Mouse (Mus musculus) hindbrain, embryonic 11.5 days (tissue): ENCODE data around the gene Ccdc162. TPM values are rescaled to one million over a fixed set of nuclear protein-coding genes. Genes with fewer than 3 reads are reported as not detected.

Experiments
- ATAC-seq: fragments of 200-750 bp; cut with Nextera tagmentation; 2 replicates; pipeline ENCODE4 v1.8.0; 2017; ENCODE audit warnings: mild to moderate bottlenecking, moderate TSS enrichment, moderate library complexity; ENCODE audit not compliant: low FRiP score
- DNase-seq: peaks from one replicate; pipeline ENCODE4 v3.0.0-alpha.2; 2015; ENCODE audit warnings: low spot score
- H3K27ac ChIP-seq: fragments of 300-500 bp; sonication (generic); 2 replicates; pipeline ENCODE4 v1.5.1; 2014; ENCODE audit warnings: mild to moderate bottlenecking, low read depth, low read length
- H3K27me3 ChIP-seq: fragments of 300-500 bp; sonication (generic); 2 replicates; pipeline ENCODE4 v1.6.1; 2014; ENCODE audit warnings: mild to moderate bottlenecking, low read length, moderate library complexity, mixed read lengths; ENCODE audit not compliant: control insufficient read depth, insufficient read depth
- H3K36me3 ChIP-seq: fragments of 300-500 bp; sonication (generic); 2 replicates; pipeline ENCODE4 v1.6.1; 2014; ENCODE audit warnings: mild to moderate bottlenecking, low read length, moderate library complexity, mixed read lengths; ENCODE audit not compliant: control insufficient read depth, insufficient read depth
- H3K4me1 ChIP-seq: fragments of 300-500 bp; sonication (generic); replicated peaks from 2 replicates; pipeline ENCODE4 v1.6.1; 2014; ENCODE audit warnings: low read length, mixed read lengths; ENCODE audit not compliant: control insufficient read depth, insufficient read depth
- H3K4me2 ChIP-seq: fragments of 300-500 bp; sonication (generic); replicated peaks from 2 replicates; pipeline ENCODE4 v1.6.1; 2014; ENCODE audit warnings: mild to moderate bottlenecking, low read depth, low read length
- H3K4me3 ChIP-seq: fragments of 300-500 bp; sonication (generic); 2 replicates; pipeline ENCODE4 v1.5.1; 2014; ENCODE audit warnings: low read depth, low read length
- H3K9ac ChIP-seq: fragments of 300-500 bp; sonication (generic); 2 replicates; pipeline ENCODE4 v1.6.1; 2014; ENCODE audit warnings: low read depth, low read length
- H3K9me3 ChIP-seq: fragments of 300-500 bp; sonication (generic); 2 replicates; pipeline ENCODE4 v1.6.1; 2016; ENCODE audit warnings: low read length; ENCODE audit not compliant: control insufficient read depth
- WGBS: fragments of 180-500 bp; shearing (Covaris S2); extraction: QIAGEN DNeasy Blood & Tissue Kit; methylation state at CpG from one replicate; pipeline ENCODE4 v1.1.7; 2014; 5-methylcytosine and 5-hydroxymethylcytosine counted together
- polyA plus RNA-seq: library from polyadenylated mRNA; unstranded; fragments of >200 nt; fragmentation: Nextera tagmentation; extraction: Ambion mirVana; gene quantifications from 2 replicates; pipeline ENCODE4 v1.2.1, GENCODE M21; 2014

Gene Ccdc162
- polyA plus RNA-seq, 1 experiment from 2014 or later, result 0.74 TPM

DNA sequence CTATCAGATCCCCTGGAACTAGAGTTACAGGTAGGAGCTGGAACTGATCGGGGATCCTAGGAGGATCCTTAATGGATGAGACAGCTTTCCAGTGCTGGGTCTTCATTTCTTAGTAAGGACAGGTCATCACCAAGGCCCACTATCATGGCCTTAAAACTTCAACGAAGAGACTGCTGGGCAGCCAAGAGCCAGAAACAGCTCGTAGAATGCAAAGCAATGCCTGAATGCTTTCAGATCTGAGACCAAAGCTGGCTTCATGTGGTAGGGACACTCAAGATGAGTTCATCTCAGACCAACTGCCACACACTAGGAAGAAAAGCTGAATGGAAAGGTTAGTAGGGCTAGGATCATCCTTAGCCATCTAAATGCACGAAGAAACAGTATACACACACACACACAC, 177.4 kb downstream of the Ccdc162 start:
- Histone ChIP-seq H3K4me3 (no peak overlapping the region), H3K36me3 (0 out of 2 replicates have a peak, but pooled peaks cover under 1% of the 10 kb centered on the region), H3K9me3 (no peaks in the 10 kb centered on the region), H3K27me3 (no peaks in the 10 kb centered on the region), H3K9ac (no peak overlapping the region), H3K4me1 (no peaks in the 10 kb centered on the region), H3K4me2 (no peak overlapping the region), H3K27ac (no peak overlapping the region)
- 92% methylated on average over 4 of the region's 4 CpGs for WGBS
- DNase-seq, result no peak
- no peak for ATAC-seq

DNA sequence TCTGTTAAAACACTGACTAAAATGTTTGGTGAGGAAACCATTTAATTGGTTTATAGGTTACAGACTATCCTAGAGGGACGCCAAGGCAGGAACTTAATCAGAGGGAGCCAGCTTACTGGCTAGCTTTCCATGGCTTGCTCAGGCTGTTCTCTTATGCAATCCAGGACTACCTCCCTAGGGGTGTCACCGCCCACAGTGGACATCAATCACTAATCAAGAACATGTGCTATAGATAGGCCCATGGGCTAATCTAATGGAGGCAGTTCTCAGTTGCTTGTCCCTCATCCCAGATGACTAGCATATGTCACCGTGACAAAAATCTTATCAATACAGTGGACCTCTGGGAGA, 178.5 kb downstream of the Ccdc162 start:
- WGBS, result 91% methylated on average over 3 of the region's 3 CpGs
- no peak for DNase-seq
- Histone ChIP-seq H3K36me3 (peaks cover 5% of the 10 kb centered on the region; the same call in 1 of the 2 replicates), H3K27me3 (no peaks in the 10 kb centered on the region), H3K4me3 (no peak overlapping the region), H3K4me1 (no peaks in the 10 kb centered on the region), H3K9me3 (no peaks in the 10 kb centered on the region), H3K4me2 (no peak overlapping the region), H3K9ac (no peak overlapping the region), H3K27ac (no peak overlapping the region)
- no peak for ATAC-seq

DNA sequence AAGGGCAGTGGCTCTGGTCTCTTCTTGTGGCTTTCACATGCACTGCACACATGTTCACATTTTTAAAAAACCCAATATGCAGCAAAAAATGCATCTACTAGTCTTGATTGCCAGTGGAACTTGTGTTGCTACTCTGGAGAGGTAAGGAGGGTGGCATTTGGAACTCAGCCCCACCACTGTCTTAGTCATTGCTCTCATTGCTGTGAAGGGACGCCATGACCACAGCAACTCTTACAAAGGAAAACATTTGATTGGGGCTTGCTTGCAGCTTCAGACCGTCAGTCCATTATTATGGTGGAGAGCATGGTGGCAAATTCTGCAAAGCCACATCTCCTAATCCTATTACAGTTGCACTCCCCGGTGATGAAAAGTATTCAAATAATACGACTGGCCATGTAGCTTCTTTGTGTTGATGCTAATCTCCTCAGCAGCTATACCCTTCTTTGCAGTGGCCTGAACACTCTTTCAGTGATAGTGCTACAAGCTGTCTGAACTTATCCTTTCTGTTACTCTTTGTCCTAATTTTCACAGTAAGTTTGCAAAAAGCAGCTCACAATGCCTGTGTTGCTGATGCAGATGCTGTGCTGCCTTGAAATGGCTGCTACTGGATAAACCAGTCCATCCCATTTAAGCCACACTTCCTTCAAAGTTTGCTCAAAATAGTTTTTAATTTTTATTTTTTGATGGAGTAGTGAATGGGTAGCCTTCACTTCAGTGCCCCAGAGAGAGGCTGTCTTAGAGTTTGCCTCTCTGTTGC, 179.0 kb downstream of the Ccdc162 start:
- no peaks in the 10 kb centered on the region for H3K27me3 ChIP-seq
- H3K4me2 ChIP-seq, result no peak overlapping the region
- peaks cover 6% of the 10 kb centered on the region; the same call in 1 of the 2 replicates for H3K36me3 ChIP-seq
- ATAC-seq (no peak), DNase-seq (no peak)
- H3K9me3 ChIP-seq, result no peaks in the 10 kb centered on the region
- H3K4me3 ChIP-seq, result no peak overlapping the region
- H3K27ac ChIP-seq, result no peak overlapping the region
- no peaks in the 10 kb centered on the region for H3K4me1 ChIP-seq
- 91% methylated on average over 4 of the region's 4 CpGs for WGBS
- H3K9ac ChIP-seq, result no peak overlapping the region

DNA sequence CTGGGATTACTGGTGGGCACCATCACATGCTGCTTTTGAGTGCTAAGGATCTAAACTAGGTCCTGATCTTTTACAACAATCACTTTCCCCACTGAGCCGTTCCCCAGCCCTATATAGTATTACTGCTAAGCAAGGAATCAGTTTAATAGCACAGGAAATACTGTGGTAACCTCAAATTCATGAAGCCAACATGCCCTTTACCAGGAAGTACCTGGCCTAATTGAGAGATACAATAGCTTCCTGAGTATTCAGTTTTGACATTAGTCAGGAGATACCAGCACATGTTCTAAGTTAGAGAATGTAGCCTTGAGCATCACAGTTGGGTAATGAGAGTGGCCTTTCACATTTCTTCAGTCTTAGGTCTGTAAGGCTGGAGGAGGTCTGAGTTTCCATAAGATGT, 179.7 kb downstream of the Ccdc162 start:
- H3K27ac ChIP-seq, result no peak overlapping the region
- DNase-seq, result no peak
- WGBS, result 100% methylated on average over 1 of the region's 1 CpGs

DNA sequence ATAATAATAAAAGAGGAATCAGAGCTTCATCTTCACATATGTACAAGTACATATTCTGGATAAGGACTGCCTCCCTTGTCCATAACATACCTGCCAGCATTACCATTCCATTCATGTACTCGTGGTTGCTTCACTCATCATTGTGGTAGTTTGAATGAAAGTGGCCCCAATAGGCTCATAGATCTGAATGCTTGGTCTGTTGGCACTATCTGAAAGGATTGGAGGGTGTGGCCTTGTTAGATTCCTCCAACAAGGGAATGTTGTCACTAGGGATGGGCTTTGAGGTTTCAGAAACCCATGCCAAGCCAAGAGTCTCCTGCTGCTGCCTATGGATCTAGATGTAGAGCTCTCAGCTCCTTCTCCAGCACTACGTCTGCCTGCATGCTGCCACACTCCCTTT, 180.4 kb downstream of the Ccdc162 start:
- 91% methylated on average over 2 of the region's 2 CpGs for WGBS
- no peaks in the 10 kb centered on the region for H3K4me1 ChIP-seq
- no peak overlapping the region for H3K9ac ChIP-seq
- no peak overlapping the region for H3K4me2 ChIP-seq
- H3K36me3 ChIP-seq, result peaks cover 6% of the 10 kb centered on the region; the same call in 1 of the 2 replicates
- ATAC-seq, result no peak
- DNase-seq, result no peak
- H3K27me3 ChIP-seq, result no peaks in the 10 kb centered on the region
- H3K9me3 ChIP-seq, result no peaks in the 10 kb centered on the region
- H3K4me3 ChIP-seq, result no peak overlapping the region
- no peak overlapping the region for H3K27ac ChIP-seq

More for the DNA sequence above, 179.7 kb downstream of the Ccdc162 start:
- Histone ChIP-seq H3K9me3 (no peaks in the 10 kb centered on the region), H3K9ac (no peak overlapping the region), H3K27me3 (no peaks in the 10 kb centered on the region), H3K4me2 (no peak overlapping the region), H3K4me3 (no peak overlapping the region), H3K36me3 (peaks cover 6% of the 10 kb centered on the region; the same call in 1 of the 2 replicates), H3K4me1 (no peaks in the 10 kb centered on the region)
- ATAC-seq, result no peak

DNA sequence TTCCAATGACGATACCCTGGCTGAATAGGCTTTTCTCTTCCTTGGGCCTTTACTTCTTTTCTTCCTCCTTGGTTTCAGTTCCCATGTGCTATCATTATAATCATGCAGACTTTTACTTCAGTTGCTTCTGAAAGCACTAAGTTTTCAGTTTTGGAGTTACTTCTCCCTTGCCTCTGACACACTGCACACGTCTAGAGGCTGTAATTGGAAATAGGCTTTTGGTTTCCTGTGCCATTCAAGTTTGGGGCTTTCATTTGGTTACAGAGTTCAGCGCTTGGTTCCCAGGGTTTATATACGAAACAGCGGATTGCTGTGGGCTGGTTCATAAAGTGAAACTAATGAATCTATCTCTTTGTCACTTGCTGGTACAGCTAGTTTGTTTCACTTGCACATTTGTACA, 186.5 kb downstream of the Ccdc162 start:
- no peak overlapping the region for H3K4me2 ChIP-seq
- H3K4me3 ChIP-seq, result no peak overlapping the region
- no peaks in the 10 kb centered on the region for H3K9me3 ChIP-seq
- H3K27ac ChIP-seq, result no peak overlapping the region
- 95% methylated on average over 5 of the region's 5 CpGs for WGBS
- no peak for DNase-seq
- no peaks in the 10 kb centered on the region for H3K4me1 ChIP-seq
- H3K36me3 ChIP-seq, result peaks cover 9% of the 10 kb centered on the region; the same call in 1 of the 2 replicates
- no peak overlapping the region for H3K9ac ChIP-seq
- ATAC-seq, result no peak
- H3K27me3 ChIP-seq, result no peaks in the 10 kb centered on the region

DNA sequence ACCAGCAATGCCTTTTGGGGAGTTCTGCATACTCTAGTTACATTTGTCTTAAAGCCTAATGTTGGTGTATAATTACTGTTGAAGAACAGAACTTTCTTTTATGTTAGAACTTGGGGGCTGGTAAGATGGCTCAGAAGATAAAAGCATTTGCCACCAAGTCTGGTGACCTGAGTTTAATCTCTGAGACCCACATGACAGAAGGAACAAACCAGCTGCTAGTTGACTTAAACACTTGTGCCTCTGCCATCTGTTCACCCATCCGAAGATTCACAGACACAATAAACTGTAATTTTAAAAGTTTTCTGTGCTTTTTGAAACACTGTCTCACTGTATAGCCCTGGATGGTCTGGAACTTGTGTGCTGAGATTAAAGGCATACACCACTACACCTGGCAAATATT, 190.7 kb downstream of the Ccdc162 start:
- H3K4me3 ChIP-seq, result no peak overlapping the region
- H3K27me3 ChIP-seq, result no peaks in the 10 kb centered on the region
- no peaks in the 10 kb centered on the region; the same call in 1 of the 2 replicates for H3K4me1 ChIP-seq
- no peak overlapping the region for H3K9ac ChIP-seq
- no peak overlapping the region for H3K4me2 ChIP-seq
- WGBS, result 76% methylated on average over 1 of the region's 1 CpGs
- DNase-seq (no peak), ATAC-seq (no peak)
- H3K27ac ChIP-seq, result no peak overlapping the region
- 0 out of 2 replicates have a peak, but pooled peaks cover 3% of the 10 kb centered on the region for H3K36me3 ChIP-seq
- H3K9me3 ChIP-seq, result no peaks in the 10 kb centered on the region

DNA sequence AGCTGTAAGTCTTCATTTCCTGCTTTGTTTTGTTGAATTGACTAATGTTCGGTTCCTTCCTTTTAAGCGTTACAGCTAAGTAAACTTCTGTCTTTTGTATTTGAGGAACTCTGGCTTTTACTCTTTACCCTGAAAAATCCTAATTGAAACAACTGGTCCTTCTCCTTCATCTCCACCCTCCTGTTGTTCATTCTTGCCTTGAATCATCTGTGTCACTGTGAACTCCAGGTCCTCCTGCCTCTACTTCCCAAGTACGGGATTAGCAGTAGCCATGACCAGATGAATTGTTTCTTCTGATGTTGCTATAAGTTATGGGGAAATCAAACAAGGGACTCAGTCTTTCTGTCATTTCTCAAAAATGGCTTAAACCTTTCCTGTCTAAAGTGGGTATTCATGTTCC, 193.0 kb downstream of the Ccdc162 start:
- Histone ChIP-seq H3K9ac (no peak overlapping the region), H3K36me3 (no peaks in the 10 kb centered on the region), H3K4me3 (no peak overlapping the region), H3K27ac (no peak overlapping the region), H3K9me3 (no peaks in the 10 kb centered on the region), H3K27me3 (no peaks in the 10 kb centered on the region), H3K4me2 (no peak overlapping the region), H3K4me1 (no peaks in the 10 kb centered on the region; the same call in 1 of the 2 replicates)
- no peak for ATAC-seq
- WGBS, result 92% methylated on average over 3 of the region's 3 CpGs
- DNase-seq, result no peak

DNA sequence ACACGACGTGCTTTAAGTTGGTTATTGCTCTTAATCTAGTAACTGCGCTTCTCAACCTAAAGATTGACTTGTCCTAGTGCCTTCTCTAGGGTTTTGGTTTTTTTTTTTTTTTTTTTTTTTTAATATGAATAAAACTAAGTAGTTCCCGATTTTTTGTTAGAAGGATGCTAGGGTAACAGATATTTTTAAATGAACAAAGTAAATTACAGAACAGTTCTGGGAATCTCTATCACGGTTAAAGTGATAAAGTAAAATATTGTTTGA, 196.1 kb downstream of the Ccdc162 start:
- DNase-seq (no peak), ATAC-seq (no peak)
- Histone ChIP-seq H3K4me1 (no peaks in the 10 kb centered on the region; the same call in 1 of the 2 replicates), H3K4me2 (peak overlapping the region; percentile 68), H3K36me3 (no peaks in the 10 kb centered on the region), H3K9ac (peak overlapping the region; percentile 73), H3K27me3 (no peaks in the 10 kb centered on the region), H3K9me3 (no peaks in the 10 kb centered on the region), H3K27ac (no peak overlapping the region), H3K4me3 (peak overlapping the region; percentile 93)
- 7% methylated on average over 5 of the region's 5 CpGs for WGBS
